Mouse (Mus musculus) megakaryocyte, adult 5-6 weeks (primary cell): ENCODE results near the gene Camk2d. TPM values are rescaled to one million over a fixed set of nuclear protein-coding genes. Genes with fewer than 3 reads are reported as not detected.

Experiments
- ATAC-seq: 2 replicates; pipeline ENCODE4 v1.8.0; 2016; ENCODE audit warnings: mild to moderate bottlenecking, inconsistent platforms; ENCODE audit not compliant: poor library complexity, severe bottlenecking
- total RNA-seq, 2 experiments: library from RNA; stranded (forward) in 1 of 2; stranded (reverse) in 1 of 2; fragments of 153-499, 151-499 nt in 1 of 2; fragments of 221-1000, 200-1000 nt in 1 of 2; gene quantifications; 2 replicates each; pipeline versions ENCODE4 v1.2.3 to v1.2.4; 2015 to 2017

Gene Camk2d
- total RNA-seq, 2 experiments from 2014 or later = 43.7 to 52.0 TPM

- ATAC-seq = no peak
Measured at GRCm38 (mm10) chr3:126681996-126682395, 85.9 kb downstream of the Camk2d start.

- ATAC-seq = no peak
Measured at GRCm38 (mm10) chr3:126685363-126685762, 89.3 kb downstream of the Camk2d start.

- no peak for ATAC-seq
Measured at GRCm38 (mm10) chr3:126687150-126687549, 91.0 kb downstream of the Camk2d start.

- no peak for ATAC-seq
Measured at GRCm38 (mm10) chr3:126688516-126688915, 92.4 kb downstream of the Camk2d start.

GRCm38 (mm10) chr3:126690627-126691505 is 94.8 kb downstream of the Camk2d start:
- ATAC-seq = peak; percentile 85

GRCm38 (mm10) chr3:126691565-126691964 is 95.5 kb downstream of the Camk2d start:
- no peak for ATAC-seq

GRCm38 (mm10) chr3:126692797-126693196 is 96.7 kb downstream of the Camk2d start:
- ATAC-seq = no peak

GRCm38 (mm10) chr3:126693302-126693701 is 97.2 kb downstream of the Camk2d start:
- no peak for ATAC-seq

- ATAC-seq = no peak
Measured at GRCm38 (mm10) chr3:126695456-126696293, 99.6 kb downstream of the Camk2d start.

- peak; percentile 56 for ATAC-seq
Measured at GRCm38 (mm10) chr3:126696620-126697019, 100.5 kb downstream of the Camk2d start.

- no peak for ATAC-seq
Measured at GRCm38 (mm10) chr3:126699740-126700139, 103.6 kb downstream of the Camk2d start.

GRCm38 (mm10) chr3:126701067-126701466 is 105.0 kb downstream of the Camk2d start:
- no peak for ATAC-seq

GRCm38 (mm10) chr3:126701586-126701985 is 105.5 kb downstream of the Camk2d start:
- no peak for ATAC-seq

- no peak for ATAC-seq
Measured at GRCm38 (mm10) chr3:126705490-126705889, 109.4 kb downstream of the Camk2d start.

- ATAC-seq = no peak
Measured at GRCm38 (mm10) chr3:126714281-126714680, 118.2 kb downstream of the Camk2d start.

- ATAC-seq = no peak
Measured at GRCm38 (mm10) chr3:126723021-126723449, 126.9 kb downstream of the Camk2d start.

GRCm38 (mm10) chr3:126723458-126723857 is 127.4 kb downstream of the Camk2d start:
- ATAC-seq = no peak

- ATAC-seq = no peak
Measured at GRCm38 (mm10) chr3:126725647-126726046, 129.5 kb downstream of the Camk2d start.

- ATAC-seq = no peak
Measured at GRCm38 (mm10) chr3:126727387-126727786, 131.3 kb downstream of the Camk2d start.

- no peak for ATAC-seq
Measured at GRCm38 (mm10) chr3:126730411-126730810, 134.3 kb downstream of the Camk2d start.

GRCm38 (mm10) chr3:126732323-126732722 is 136.2 kb downstream of the Camk2d start:
- ATAC-seq = no peak

GRCm38 (mm10) chr3:126734533-126734932 is 138.4 kb downstream of the Camk2d start:
- no peak for ATAC-seq
